Mouse (Mus musculus): ENCODE measurements around the gene Eps8l1.
"Not testable (repeated sequence)": the region's sequence is repeated elsewhere in the genome, so short reads cannot be mapped to it uniquely, and the experiment has no call there.

DNA sequence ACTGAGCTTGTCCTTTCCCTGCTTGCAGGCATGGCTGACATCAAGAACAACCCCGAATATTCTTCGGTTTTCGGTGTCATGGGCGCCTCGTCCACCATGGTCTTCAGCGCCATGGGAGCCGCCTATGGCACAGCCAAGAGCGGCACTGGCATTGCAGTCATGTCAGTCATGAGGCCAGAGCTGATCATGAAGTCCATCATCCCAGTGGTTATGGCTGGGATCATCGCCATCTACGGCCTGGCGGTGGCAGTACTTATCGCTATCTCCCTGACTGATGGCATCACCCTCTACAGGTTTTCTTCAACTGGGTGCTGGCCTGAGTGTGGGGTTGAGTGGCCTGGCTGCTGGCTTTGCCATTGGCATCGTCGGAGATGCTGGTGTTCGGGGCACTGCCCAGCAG is 48.1 kb upstream of the Eps8l1 start:
- TF ChIP-seq CTCF (IDR thresholded peaks at IDR 0.05; ENCODE audit: low read depth, low read length); POLR2AphosphoS5 (IDR thresholded peaks at IDR 0.05; ENCODE audit: insufficient replicate concordance, low read depth, low read length); GATA1 (IDR thresholded peaks at IDR 0.05; ENCODE audit: borderline replicate concordance, low read length): not testable (repeated sequence)
